Mouse (Mus musculus) E14TG2a.4 (cell line): ENCODE measurements around the gene Foxp2.

Source experiments
- CTCF ChIP-seq: conservative IDR thresholded peaks from 2 replicates; pipeline ENCODE4 v1.5.1; 2014; ENCODE audit warnings: low read length
- NANOG ChIP-seq: IDR thresholded peaks from 2 replicates; pipeline ENCODE4 v1.6.1; 2014; ENCODE audit warnings: borderline replicate concordance, low read length, mixed read lengths
- POU5F1 ChIP-seq: IDR thresholded peaks from 2 replicates; pipeline ENCODE4 v1.6.1; 2014; ENCODE audit warnings: low read length, borderline replicate concordance

DNA sequence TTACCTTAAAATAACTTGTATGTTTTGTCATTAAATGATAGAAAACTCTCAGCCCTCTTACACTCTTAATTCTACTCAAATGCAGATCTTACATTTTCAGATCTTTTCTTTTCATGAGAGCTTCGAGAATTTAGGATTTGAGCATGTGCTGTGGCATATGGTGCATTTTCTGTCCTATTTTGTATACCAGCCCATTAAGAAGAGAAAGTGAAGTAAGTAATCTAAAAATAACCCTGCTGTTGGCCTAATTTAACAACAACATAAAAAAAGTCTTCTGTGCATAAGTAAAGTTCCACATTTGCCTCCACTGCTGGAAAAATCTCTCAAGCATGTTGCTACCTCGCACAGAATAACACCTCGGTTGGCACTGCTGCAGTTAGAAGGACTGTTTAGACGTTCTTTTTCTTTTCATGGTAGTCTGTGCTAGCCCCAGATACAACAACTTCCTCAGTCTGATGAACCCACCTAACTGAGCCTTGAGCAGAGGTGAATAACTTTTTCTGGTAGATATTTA lies 23.9 kb downstream of the Foxp2 start:
- no peak for TF ChIP-seq CTCF
- no peak for TF ChIP-seq NANOG
- no peak for TF ChIP-seq POU5F1
